Comparison of ENCODE assay signal across 8 mouse cellular contexts in genomic region chr4:96696614-96697360, GRCm38 (mm10). TPM values are rescaled to one million over a fixed set of nuclear protein-coding genes. Genes with fewer than 3 reads are reported as not detected.
A peak's percentile ranks its signal among the peaks of the same experiment; 100 is the strongest.
DNase-seq lines count a peak whose midpoint lies in the region; ATAC-seq and TF ChIP-seq lines count a peak whose summit lies in the region.

No protein-coding gene starts in this region.

- ATAC-seq in embryonic facial prominence, embryonic 12.5 days (ENCODE audit: insufficient number of reproducible peaks, insufficient read depth, low FRiP score, low TSS enrichment), result 0 out of 2 replicates have a peak, but pooled peaks have one; percentile 60
- ATAC-seq in hematopoietic stem cell, adult 5-6 weeks (replicated peaks in 1 of 2; ENCODE audit: insufficient read depth in 1 of 2, low FRiP score in 2 of 2, low TSS enrichment in 1 of 2, low read depth in 1 of 2, poor library complexity in 2 of 2, severe bottlenecking in 2 of 2), result peak; percentile 88 to 92
- ATAC-seq in erythroblast, adult 5-6 weeks (replicated peaks; ENCODE audit: low FRiP score, poor library complexity, severe bottlenecking), result no peak

- no peaks in the 10 kb centered on the region for H3K79me2 ChIP-seq in MEL (ENCODE audit: control insufficient read depth, insufficient read depth, low read length, poor library complexity)

- H3K4me3 ChIP-seq in MEL (ENCODE audit: control insufficient read depth in 1 of 2, insufficient read depth in 1 of 2, low read depth in 2 of 2, low read length in 2 of 2), result no peak overlapping the region
- no peak overlapping the region for H3K4me3 ChIP-seq in embryonic facial prominence, embryonic 12.5 days

- peak; percentile 40 for DNase-seq in MEL (ENCODE audit: low read depth, low spot score)
- peak; percentile 25 for DNase-seq in adrenal gland, postnatal 25 days
- DNase-seq in layer of hippocampus, adult 9-11 months, result peak; percentile 78
- DNase-seq in lung, postnatal 4 days, result peak; percentile 50 to 59
- DNase-seq in right cerebral cortex, postnatal 36 days (ENCODE audit: low spot score in 2 of 2), result peak; percentile 44 to 51

- TF ChIP-seq EP300 in MEL (IDR thresholded peaks at IDR 0.05; ENCODE audit: low read depth in 1 of 2, low read length in 2 of 2), result no peak

- no peak for TF ChIP-seq POLR2A in MEL (IDR thresholded peaks at IDR 0.05; ENCODE audit: control insufficient read depth in 1 of 2, insufficient read depth in 1 of 2, low read depth in 1 of 2, low read length in 2 of 2, poor library complexity in 1 of 2)

- no peak overlapping the region for H3K27ac ChIP-seq in MEL (ENCODE audit: control insufficient read depth, low read depth, low read length)
- H3K27ac ChIP-seq in embryonic facial prominence, embryonic 12.5 days, result no peak overlapping the region

- H3K4me2 ChIP-seq in embryonic facial prominence, embryonic 12.5 days (replicated peaks), result 0 out of 2 replicates have a peak overlapping the region, but pooled peaks have one; percentile 9

- H3K9ac ChIP-seq in MEL (ENCODE audit: control insufficient read depth, low read depth, low read length, poor library complexity, severe bottlenecking), result no peak overlapping the region
- no peak overlapping the region for H3K9ac ChIP-seq in embryonic facial prominence, embryonic 12.5 days

- H3K27me3 ChIP-seq in MEL (ENCODE audit: control insufficient read depth in 1 of 2, insufficient read depth in 2 of 2, low read length in 2 of 2), result no peaks in the 10 kb centered on the region
- H3K27me3 ChIP-seq in embryonic facial prominence, embryonic 12.5 days, result no peaks in the 10 kb centered on the region

- WGBS in embryonic facial prominence, embryonic 12.5 days, result 39% methylated on average over 13 of the region's 13 CpGs

- peak; percentile 57 for TF ChIP-seq RAD21 in MEL (IDR thresholded peaks at IDR 0.05; ENCODE audit: low read depth, low read length)

- H3K9me3 ChIP-seq in MEL (replicated peaks; ENCODE audit: insufficient read depth, low read length), result no peaks in the 10 kb centered on the region
- H3K9me3 ChIP-seq in embryonic facial prominence, embryonic 12.5 days, result no peaks in the 10 kb centered on the region

- no peaks in the 10 kb centered on the region for H3K4me1 ChIP-seq in MEL (ENCODE audit: control insufficient read depth in 1 of 2, insufficient read depth in 2 of 2, low read length in 2 of 2)
- H3K4me1 ChIP-seq in embryonic facial prominence, embryonic 12.5 days, result peaks cover 14% of the 10 kb centered on the region; the same call in 1 of the 2 replicates

- H3K36me3 ChIP-seq in MEL (ENCODE audit: control insufficient read depth in 1 of 2, insufficient read depth in 2 of 2, low read length in 2 of 2), result no peaks in the 10 kb centered on the region
- no peaks in the 10 kb centered on the region for H3K36me3 ChIP-seq in embryonic facial prominence, embryonic 12.5 days

- peak; percentile 34 to 60 (median 53) for TF ChIP-seq CTCF in MEL (IDR thresholded peaks at IDR 0.05 in 2 of 3, conservative IDR thresholded peaks at IDR 0.05 in 1 of 3; ENCODE audit: control insufficient read depth in 1 of 3, insufficient read depth in 1 of 3, low read depth in 2 of 3, low read length in 3 of 3, poor library complexity in 1 of 3, severe bottlenecking in 1 of 3)

TF ChIP-seq in MEL, 35 proteins besides CTCF, POLR2A, EP300 and RAD21:
- TF ChIP-seq MAZ (IDR thresholded peaks at IDR 0.05; ENCODE audit: low read depth, low read length) (no peak), TAL1 (IDR thresholded peaks at IDR 0.05; ENCODE audit: low read length) (no peak), KAT2A (conservative IDR thresholded peaks at IDR 0.05; ENCODE audit: low read depth, low read length) (no peak), ZC3H11A (IDR thresholded peaks at IDR 0.05; ENCODE audit: low read depth, low read length) (peak; percentile 17; the same call in 1 of the 2 replicates), GABPA (IDR thresholded peaks at IDR 0.05; ENCODE audit: low read depth, low read length) (no peak), NELFE (IDR thresholded peaks at IDR 0.05; ENCODE audit: low read depth, low read length) (no peak), TCF12 (IDR thresholded peaks at IDR 0.05; ENCODE audit: low read depth, low read length) (no peak), GATA1 (IDR thresholded peaks at IDR 0.05; ENCODE audit: low read depth, low read length) (no peak), SMC3 (IDR thresholded peaks at IDR 0.05; ENCODE audit: low read depth, low read length) (0 out of 2 replicates have a peak, but pooled peaks have one; percentile 20)

RNA-seq across cellular contexts. Expression of gene Cyp2j5, which starts 32.8 kb away (rescaled TPM):
- not detected in 2 replicates for total RNA-seq in MEL (2012; rRNA removed)
- polyA plus RNA-seq in MEL (2012; ENCODE audit: insufficient read depth in 1 of 2, insufficient read length in 2 of 2, low read depth in 1 of 2, low replicate concordance in 2 of 2, missing spikeins in 1 of 2), result not detected
- 2.6 TPM in 1 of 2 replicates, not detected in the other for total RNA-seq in adrenal gland, postnatal 25 days (2021)
- polyA plus RNA-seq in embryonic facial prominence, embryonic 12.5 days (2016; fragmentation: Nextera tagmentation; extraction: Ambion mirVana), result not detected in 2 replicates
- not detected in 2 replicates for total RNA-seq in hematopoietic stem cell, adult 5-6 weeks (2017)
- total RNA-seq in erythroblast, adult 5-6 weeks (2015; ENCODE audit: low replicate concordance), result not detected in 2 replicates
- not detected in 2 replicates for total RNA-seq in erythroblast, adult 5-6 weeks (2017; ENCODE audit: low replicate concordance)

Comparison
In these comparisons a context has a peak if more than half of its experiments do, and no peak if none do; other contexts are left out.
1. DNase-seq: peak in every context shown above with its lines; median percentile 78 in layer of hippocampus, adult 9-11 months; 54 in lung, postnatal 4 days; 48 in right cerebral cortex, postnatal 36 days; 40 in MEL; 25 in adrenal gland, postnatal 25 days.